Mouse (Mus musculus) bone marrow macrophage, adult 2 months (primary cell): Measurements from ENCODE around the gene Ppp1r3e.

Experiments used
- CTCF ChIP-seq: IDR thresholded peaks from 2 replicates; pipeline ENCODE4 v1.5.1; 2012; ENCODE audit warnings: low read depth, mild to moderate bottlenecking, low read length, moderate library complexity
- POLR2A ChIP-seq: IDR thresholded peaks from 2 replicates; pipeline ENCODE4 v1.6.1; 2012; ENCODE audit warnings: mild to moderate bottlenecking, low read depth, low read length, borderline replicate concordance

- TF ChIP-seq CTCF = no peak
- TF ChIP-seq POLR2A = no peak
These were observed 42.8 kb upstream of the Ppp1r3e start for GRCm38 (mm10) chr14:54920076-54920685.
